Mouse (Mus musculus) cerebellum, postnatal 36 days (tissue): ENCODE results near the gene Gm2974.
"Not testable (repeated sequence)": the region's sequence is repeated elsewhere in the genome, so short reads cannot be mapped to it uniquely, and the experiment has no call there.

Experiments
- DNase-seq, 2 experiments: peaks; one replicate each; pipeline ENCODE4 v3.0.0; 2021 to 2022; ENCODE audit warnings: mixed read lengths in 2 of 2

Gm2974 gene

GRCm38 (mm10) chr14:4182491-4183210, at the start of gene Gm2974:
Gene Gm2974 (plus strand): TSS chr14:4182576.
- DNase-seq: peak; percentile 4 to 5

DNA sequence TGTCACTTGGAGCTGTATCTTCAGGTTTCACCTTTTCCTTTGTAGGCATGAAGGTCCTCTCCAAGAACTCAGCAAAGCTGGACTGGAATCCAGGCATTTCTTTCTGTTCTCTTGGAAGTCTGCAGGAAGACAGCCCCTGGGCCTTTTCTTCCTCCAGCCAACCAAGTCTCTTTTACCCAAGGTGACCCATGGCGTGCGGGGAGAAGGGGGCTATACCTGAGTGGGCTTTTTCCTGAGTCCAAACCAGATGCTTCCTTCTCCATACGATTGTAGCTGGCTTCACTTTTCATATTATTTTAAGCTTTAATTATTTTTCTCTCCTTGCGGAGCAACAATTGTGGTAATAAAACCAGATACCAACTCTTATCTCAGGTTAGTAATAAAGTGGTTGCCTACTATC, 40.7 kb upstream of the Gm2974 start:
- not testable (repeated sequence) for DNase-seq

DNA sequence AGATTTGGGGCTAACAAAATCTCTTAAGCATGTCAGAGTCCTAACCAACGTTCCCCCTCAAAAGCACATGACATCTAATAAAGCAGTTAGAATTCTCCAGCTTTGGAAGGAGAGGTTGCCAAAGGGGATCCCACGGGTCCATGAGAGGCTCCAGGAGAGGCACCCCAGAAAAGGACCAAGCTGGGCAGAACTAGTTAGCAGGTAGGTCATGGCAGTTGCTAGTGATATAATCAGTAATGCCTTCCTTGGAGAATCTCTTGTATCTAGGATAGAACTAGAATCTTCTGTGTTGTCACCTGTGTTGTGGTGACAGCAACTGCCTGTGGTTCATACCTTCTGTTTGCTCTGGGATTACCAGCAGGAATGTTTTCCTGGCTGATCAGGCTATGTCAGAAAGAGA, 17.6 kb upstream of the Gm2974 start, which contains the start of gene Gm3127:
Gm3127 (plus strand) TSS at position 301 of the 400 bp plus-strand sequence.
- not testable (repeated sequence) for DNase-seq

- not testable (repeated sequence) for DNase-seq
Measured at GRCm38 (mm10) chr14:4182030-4182429, 346 bp upstream of the Gm2974 start.

DNA sequence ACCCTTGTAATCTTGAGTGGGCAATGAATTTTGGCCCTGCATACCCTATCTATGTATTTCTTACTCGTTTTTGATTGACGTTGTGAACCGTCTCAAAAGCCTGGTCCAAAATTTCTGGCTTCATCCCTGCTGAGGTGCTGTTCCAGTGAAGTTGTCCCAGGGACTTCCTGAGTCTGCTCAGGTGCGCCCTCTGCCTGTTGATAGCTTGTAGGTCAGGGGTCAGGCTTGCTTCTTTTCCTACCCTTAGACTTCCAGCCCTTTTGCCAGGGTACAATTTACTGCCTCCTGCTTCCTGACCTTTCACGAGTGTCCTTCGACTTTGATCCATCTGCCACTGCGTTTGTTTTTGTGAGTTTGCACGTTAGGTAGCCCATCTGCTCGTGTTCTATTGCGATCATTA, 999 bp downstream of the Gm2974 start:
- DNase-seq: not testable (repeated sequence)

- DNase-seq: not testable (repeated sequence)
Measured at GRCm38 (mm10) chr14:4249331-4249730, 67.0 kb downstream of the Gm2974 start, which contains the start of gene Gm3138. Gene Gm3138 (plus strand): TSS chr14:4249631.
